Mouse (Mus musculus) liver, embryonic 11.5 days (tissue): ENCODE measurements around the gene Elp5. TPM values are rescaled to one million over a fixed set of nuclear protein-coding genes. Genes with fewer than 3 reads are reported as not detected.
"Not testable (repeated sequence)": the region's sequence is repeated elsewhere in the genome, so short reads cannot be mapped to it uniquely, and the experiment has no call there.

ENCODE experiments used
- ATAC-seq: fragments of 200-750 bp; cut with Nextera tagmentation; replicated peaks from 2 replicates; pipeline ENCODE4 v1.8.0; 2017; ENCODE audit warnings: moderate number of reproducible peaks, mild to moderate bottlenecking, moderate TSS enrichment, moderate library complexity; ENCODE audit not compliant: low FRiP score
- DNase-seq: peaks from one replicate; pipeline ENCODE4 v3.0.0-alpha.2; 2017; ENCODE audit warnings: low spot score
- H3K27ac ChIP-seq: fragments of 300-500 bp; sonication (generic); 2 replicates; pipeline ENCODE4 v1.5.1; 2014; ENCODE audit warnings: mild to moderate bottlenecking, low read depth, low read length, control low read depth
- H3K27me3 ChIP-seq: fragments of 300-500 bp; sonication (generic); replicated peaks from 2 replicates; pipeline ENCODE4 v1.6.1; 2014; ENCODE audit warnings: low read length, mixed read lengths; ENCODE audit not compliant: control insufficient read depth, insufficient read depth
- H3K36me3 ChIP-seq: fragments of 300-500 bp; sonication (generic); 2 replicates; pipeline ENCODE4 v1.6.1; 2014; ENCODE audit warnings: mild to moderate bottlenecking, low read length, moderate library complexity, mixed read lengths; ENCODE audit not compliant: control insufficient read depth, insufficient read depth
- H3K4me1 ChIP-seq: fragments of 300-500 bp; sonication (generic); replicated peaks from 2 replicates; pipeline ENCODE4 v1.6.1; 2014; ENCODE audit warnings: low read length, mixed read lengths; ENCODE audit not compliant: control insufficient read depth, insufficient read depth
- H3K4me2 ChIP-seq: fragments of 300-500 bp; sonication (generic); 2 replicates; pipeline ENCODE4 v1.6.1; 2014; ENCODE audit warnings: mild to moderate bottlenecking, control low read depth, moderate library complexity
- H3K4me3 ChIP-seq: fragments of 300-500 bp; sonication (generic); 2 replicates; pipeline ENCODE4 v1.5.1; 2014; ENCODE audit warnings: low read depth, low read length, control low read depth
- H3K9ac ChIP-seq: fragments of 300-500 bp; sonication (generic); 2 replicates; pipeline ENCODE4 v1.6.1; 2014; ENCODE audit warnings: low read depth, low read length, control low read depth
- H3K9me3 ChIP-seq: fragments of 300-500 bp; sonication (generic); 2 replicates; pipeline ENCODE4 v1.6.1; 2016; ENCODE audit warnings: low read length, inconsistent platforms, mixed read lengths; ENCODE audit not compliant: control insufficient read depth
- WGBS: fragments of 180-500 bp; shearing (Covaris S2); extraction: QIAGEN DNeasy Blood & Tissue Kit; methylation state at CpG from one replicate; pipeline ENCODE4 v1.1.7; 2014; 5-methylcytosine and 5-hydroxymethylcytosine counted together
- polyA plus RNA-seq: library from polyadenylated mRNA; unstranded; fragments of >200 nt; fragmentation: Nextera tagmentation; extraction: Ambion mirVana; gene quantifications from 2 replicates; pipeline ENCODE4 v1.2.1, GENCODE M21; 2014

The Elp5 gene
- polyA plus RNA-seq, 1 experiment from 2014 or later = 131 TPM

- H3K27me3 ChIP-seq = no peaks in the 10 kb centered on the region
- WGBS = 51% methylated on average over 7 of the region's 7 CpGs
- H3K4me1 ChIP-seq = peaks cover 46% of the 10 kb centered on the region
- H3K4me3 ChIP-seq = peak overlapping the region; percentile 12; the same call in 1 of the 2 replicates
- H3K36me3 ChIP-seq = peaks cover 11% of the 10 kb centered on the region
- H3K9me3 ChIP-seq = no peaks in the 10 kb centered on the region
- DNase-seq = no peak
- H3K27ac ChIP-seq = peak overlapping the region; percentile 19; the same call in 1 of the 2 replicates
- H3K4me2 ChIP-seq = peak overlapping the region; percentile 81
- no peak overlapping the region for H3K9ac ChIP-seq
- no peak for ATAC-seq
Measured at GRCm38 (mm10) chr11:70017199-70017767, 35.0 kb upstream of the Elp5 start.

- H3K9me3 ChIP-seq = no peaks in the 10 kb centered on the region
- 63% methylated on average over 3 of the region's 3 CpGs for WGBS
- H3K27me3 ChIP-seq = no peaks in the 10 kb centered on the region
- ATAC-seq = no peak
- peaks cover 17% of the 10 kb centered on the region for H3K36me3 ChIP-seq
- H3K4me1 ChIP-seq = peaks cover 42% of the 10 kb centered on the region
- no peak for DNase-seq
- H3K4me3 ChIP-seq = peak within 1 kb of the TSS; percentile 67
- peak within 1 kb of the TSS; percentile 19; the same call in 1 of the 2 replicates for H3K27ac ChIP-seq
- peak within 1 kb of the TSS; percentile 85 for H3K4me2 ChIP-seq
- peak within 1 kb of the TSS; percentile 71; the same call in 1 of the 2 replicates for H3K9ac ChIP-seq
Measured at GRCm38 (mm10) chr11:70016669-70017068, 34.4 kb upstream of the Elp5 start, which contains the start of gene Dlg4. Dlg4 (plus strand) TSS chr11:70016942.

- WGBS = 76% methylated on average over 2 of the region's 2 CpGs
Measured at GRCm38 (mm10) chr11:70016177-70016576, 33.9 kb upstream of the Elp5 start.

GRCm38 (mm10) chr11:70015677-70016076, 33.4 kb upstream of the Elp5 start:
- DNase-seq (no peak), ATAC-seq (no peak)
- peak overlapping the region; percentile 85 for H3K4me2 ChIP-seq
- 65% methylated on average over 6 of the region's 6 CpGs for WGBS
- H3K27ac ChIP-seq = no peak overlapping the region
- H3K9ac ChIP-seq = no peak overlapping the region
- no peaks in the 10 kb centered on the region for H3K27me3 ChIP-seq
- H3K4me3 ChIP-seq = peak overlapping the region; percentile 62
- peaks cover 26% of the 10 kb centered on the region for H3K36me3 ChIP-seq
- H3K9me3 ChIP-seq = no peaks in the 10 kb centered on the region
- H3K4me1 ChIP-seq = peaks cover 42% of the 10 kb centered on the region

More at GRCm38 (mm10) chr11:70016177-70016576, 33.9 kb upstream of the Elp5 start:
- not testable (repeated sequence) for ATAC-seq, H3K27ac ChIP-seq, H3K4me2 ChIP-seq, H3K9me3 ChIP-seq, H3K27me3 ChIP-seq, H3K4me3 ChIP-seq, DNase-seq, H3K9ac ChIP-seq
- peaks cover 21% of the 10 kb centered on the region for H3K36me3 ChIP-seq
- H3K4me1 ChIP-seq = peaks cover 42% of the 10 kb centered on the region

- Histone ChIP-seq H3K9me3 (no peaks in the 10 kb centered on the region), H3K27ac (peak within 1 kb of the TSS; percentile 62), H3K36me3 (peaks cover 31% of the 10 kb centered on the region), H3K4me3 (peak within 1 kb of the TSS; percentile 62), H3K27me3 (no peaks in the 10 kb centered on the region), H3K4me1 (peaks cover 35% of the 10 kb centered on the region), H3K9ac (peak within 1 kb of the TSS; percentile 75), H3K4me2 (peak within 1 kb of the TSS; percentile 85)
- peak; percentile 86 for ATAC-seq
- WGBS = under 1% methylated on average over 35 of the region's 35 CpGs
- DNase-seq = peak; percentile 87
Measured at GRCm38 (mm10) chr11:70014880-70015558, 32.7 kb upstream of the Elp5 start, which contains the start of gene Acadvl. Acadvl (minus strand) TSS chr11:70015411.

GRCm38 (mm10) chr11:70014051-70014450, 31.7 kb upstream of the Elp5 start:
- Histone ChIP-seq H3K9me3 (no peaks in the 10 kb centered on the region), H3K27me3 (no peaks in the 10 kb centered on the region), H3K27ac (no peak overlapping the region), H3K4me2 (peak overlapping the region; percentile 85), H3K4me3 (peak overlapping the region; percentile 62; the same call in 1 of the 2 replicates), H3K36me3 (peaks cover 37% of the 10 kb centered on the region), H3K4me1 (peaks cover 26% of the 10 kb centered on the region), H3K9ac (peak overlapping the region; percentile 75)
- 60% methylated on average over 5 of the region's 5 CpGs for WGBS
- ATAC-seq (no peak), DNase-seq (no peak)

GRCm38 (mm10) chr11:70013408-70013807, 31.1 kb upstream of the Elp5 start:
- Histone ChIP-seq H3K27me3 (no peaks in the 10 kb centered on the region), H3K4me2 (no peak overlapping the region), H3K4me1 (peaks cover 19% of the 10 kb centered on the region), H3K36me3 (peaks cover 39% of the 10 kb centered on the region), H3K27ac (no peak overlapping the region), H3K9ac (no peak overlapping the region), H3K4me3 (no peak overlapping the region), H3K9me3 (no peaks in the 10 kb centered on the region)
- WGBS = 88% methylated on average over 3 of the region's 3 CpGs
- ATAC-seq = no peak
- no peak for DNase-seq

- Histone ChIP-seq H3K27me3 (no peaks in the 10 kb centered on the region), H3K36me3 (peaks cover 39% of the 10 kb centered on the region), H3K4me2 (no peak overlapping the region), H3K4me3 (no peak overlapping the region), H3K9ac (no peak overlapping the region), H3K27ac (no peak overlapping the region), H3K9me3 (no peaks in the 10 kb centered on the region), H3K4me1 (peaks cover 17% of the 10 kb centered on the region)
- 90% methylated on average over 9 of the region's 9 CpGs for WGBS
- DNase-seq = no peak
- no peak for ATAC-seq
Measured at GRCm38 (mm10) chr11:70012931-70013330, 30.6 kb upstream of the Elp5 start.
